Mouse (Mus musculus): ENCODE results near the gene Krt10. TPM values are rescaled to one million over a fixed set of nuclear protein-coding genes. Genes with fewer than 3 reads are reported as not detected.

Krt10 gene
- polyA plus RNA-seq, 1 experiment from 2014 or later, result 24.6 TPM

DNA sequence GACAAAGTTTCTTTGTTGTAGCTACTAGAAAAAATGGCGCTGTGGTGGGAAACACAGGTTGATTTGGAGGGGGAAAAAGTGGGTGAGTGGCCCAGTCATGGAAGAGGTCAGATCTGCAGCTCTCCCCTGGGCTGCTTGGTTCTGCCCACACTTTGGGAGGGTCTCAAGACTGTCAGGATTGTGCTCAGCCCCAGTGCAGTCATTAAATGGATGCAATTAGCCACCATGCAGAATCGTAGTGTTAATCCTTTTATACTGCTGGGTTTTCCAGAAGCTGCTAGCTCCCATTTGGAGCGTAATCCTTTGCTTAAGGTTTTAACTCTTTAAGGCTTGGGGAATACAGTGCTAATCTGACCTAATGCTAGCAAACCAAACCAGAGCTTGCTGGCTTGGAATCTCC, 6.9 kb upstream of the Krt10 start:
- Histone ChIP-seq H3K36me3 (ENCODE audit: insufficient read depth) (no peaks in the 10 kb centered on the region), H3K4me1 (ENCODE audit: insufficient read depth) (no peaks in the 10 kb centered on the region), H3K4me3 (ENCODE audit: low read depth, low read length) (no peak overlapping the region), H3K27ac (ENCODE audit: low read depth) (no peak overlapping the region), H3K9me3 (ENCODE audit: low read depth, low read length) (no peaks in the 10 kb centered on the region), H3K4me2 (no peak overlapping the region), H3K9ac (no peak overlapping the region), H3K27me3 (ENCODE audit: insufficient read depth, low read length) (no peaks in the 10 kb centered on the region)
- DNase-seq (no peak), ATAC-seq (ENCODE audit: insufficient read depth) (no peak)
- 53% methylated on average over 3 of the region's 3 CpGs for WGBS
- no peak for TF ChIP-seq CTCF (IDR thresholded peaks at IDR 0.05; ENCODE audit: low read depth)

DNA sequence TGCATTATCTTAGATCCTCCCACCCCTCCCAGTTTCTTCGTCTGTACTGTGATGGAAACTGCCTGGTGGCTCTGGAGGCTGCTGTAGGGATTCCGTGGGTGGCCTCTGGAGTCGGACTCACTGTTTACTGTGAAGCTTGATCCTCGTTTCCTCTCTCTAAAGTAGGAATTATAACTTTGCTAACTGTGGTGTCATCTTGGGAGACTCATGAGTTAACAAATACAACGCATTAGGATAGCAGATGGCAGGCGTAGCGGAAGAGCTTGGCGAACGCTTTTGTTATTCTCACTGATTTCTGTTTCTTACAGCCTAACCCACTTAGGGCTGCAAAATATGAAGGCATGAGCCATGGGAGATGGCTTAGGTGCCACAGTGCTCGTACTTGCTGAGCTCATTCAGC, 3.3 kb upstream of the Krt10 start:
- WGBS, result 69% methylated on average over 10 of the region's 10 CpGs
- Histone ChIP-seq H3K27me3 (ENCODE audit: insufficient read depth, low read length) (no peaks in the 10 kb centered on the region), H3K4me2 (no peak overlapping the region), H3K4me1 (ENCODE audit: insufficient read depth) (no peaks in the 10 kb centered on the region), H3K27ac (ENCODE audit: low read depth) (no peak overlapping the region), H3K9me3 (ENCODE audit: low read depth, low read length) (no peaks in the 10 kb centered on the region), H3K4me3 (ENCODE audit: low read depth, low read length) (no peak overlapping the region), H3K36me3 (ENCODE audit: insufficient read depth) (no peaks in the 10 kb centered on the region; the same call in 1 of the 2 replicates), H3K9ac (no peak overlapping the region)
- TF ChIP-seq CTCF (IDR thresholded peaks at IDR 0.05; ENCODE audit: low read depth), result no peak
- DNase-seq, result no peak
- no peak for ATAC-seq (ENCODE audit: insufficient read depth)

DNA sequence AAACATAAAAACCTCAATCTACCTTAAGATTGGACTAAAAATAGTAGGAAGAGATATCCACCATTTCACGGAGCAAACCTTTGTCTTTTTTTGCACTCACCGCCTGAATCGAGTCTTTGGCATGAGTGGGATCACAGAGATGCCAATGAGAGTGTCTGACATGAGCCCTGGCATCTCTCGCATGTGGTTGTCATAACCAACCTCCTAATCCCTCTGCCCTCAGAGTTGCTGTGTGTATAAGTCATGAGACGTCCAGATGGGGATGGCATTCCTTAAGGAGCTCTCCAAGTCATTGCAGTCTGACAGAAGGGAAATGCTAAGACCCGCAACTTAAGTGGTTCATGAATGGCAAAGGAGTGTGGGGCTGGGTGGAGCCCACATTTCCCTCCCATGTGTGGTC, 2.2 kb upstream of the Krt10 start:
- Histone ChIP-seq H3K4me2 (no peak overlapping the region), H3K36me3 (ENCODE audit: insufficient read depth) (no peaks in the 10 kb centered on the region; the same call in 1 of the 2 replicates), H3K9me3 (ENCODE audit: low read depth, low read length) (no peaks in the 10 kb centered on the region), H3K27me3 (ENCODE audit: insufficient read depth, low read length) (no peaks in the 10 kb centered on the region), H3K9ac (no peak overlapping the region), H3K27ac (ENCODE audit: low read depth) (no peak overlapping the region), H3K4me3 (ENCODE audit: low read depth, low read length) (no peak overlapping the region), H3K4me1 (ENCODE audit: insufficient read depth) (no peaks in the 10 kb centered on the region)
- DNase-seq (no peak), ATAC-seq (ENCODE audit: insufficient read depth) (no peak)
- 74% methylated on average over 6 of the region's 6 CpGs for WGBS
- TF ChIP-seq CTCF (IDR thresholded peaks at IDR 0.05; ENCODE audit: low read depth), result no peak

DNA sequence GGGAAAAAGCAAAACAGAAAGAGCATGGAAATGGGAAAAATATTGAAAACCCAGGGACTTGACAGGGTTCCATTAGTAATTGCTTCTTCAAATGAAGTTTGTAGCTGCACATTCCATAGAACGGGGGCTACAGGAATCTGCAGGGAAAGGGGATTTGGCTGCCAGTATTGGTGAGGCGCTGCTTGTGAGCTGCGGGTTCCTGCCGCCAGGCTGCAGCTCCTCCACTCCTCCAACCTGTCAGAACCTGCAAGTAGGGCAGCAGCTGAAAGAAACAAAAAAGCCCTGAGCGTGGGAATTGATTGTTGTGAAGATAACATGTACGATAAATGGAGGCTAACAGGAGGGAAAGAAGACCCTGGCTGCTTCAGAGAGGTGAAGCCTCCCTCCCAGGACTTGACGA, 1.7 kb upstream of the Krt10 start:
- no peaks in the 10 kb centered on the region for H3K9me3 ChIP-seq (ENCODE audit: low read depth, low read length)
- H3K27me3 ChIP-seq (ENCODE audit: insufficient read depth, low read length), result no peaks in the 10 kb centered on the region
- no peak for TF ChIP-seq CTCF (IDR thresholded peaks at IDR 0.05; ENCODE audit: low read depth)
- H3K4me2 ChIP-seq, result no peak overlapping the region
- 61% methylated on average over 7 of the region's 7 CpGs for WGBS
- no peak for ATAC-seq (ENCODE audit: insufficient read depth)
- no peak overlapping the region for H3K27ac ChIP-seq (ENCODE audit: low read depth)
- no peaks in the 10 kb centered on the region; the same call in 1 of the 2 replicates for H3K36me3 ChIP-seq (ENCODE audit: insufficient read depth)
- H3K9ac ChIP-seq, result no peak overlapping the region
- DNase-seq, result no peak
- no peaks in the 10 kb centered on the region for H3K4me1 ChIP-seq (ENCODE audit: insufficient read depth)
- H3K4me3 ChIP-seq (ENCODE audit: low read depth, low read length), result no peak overlapping the region

DNA sequence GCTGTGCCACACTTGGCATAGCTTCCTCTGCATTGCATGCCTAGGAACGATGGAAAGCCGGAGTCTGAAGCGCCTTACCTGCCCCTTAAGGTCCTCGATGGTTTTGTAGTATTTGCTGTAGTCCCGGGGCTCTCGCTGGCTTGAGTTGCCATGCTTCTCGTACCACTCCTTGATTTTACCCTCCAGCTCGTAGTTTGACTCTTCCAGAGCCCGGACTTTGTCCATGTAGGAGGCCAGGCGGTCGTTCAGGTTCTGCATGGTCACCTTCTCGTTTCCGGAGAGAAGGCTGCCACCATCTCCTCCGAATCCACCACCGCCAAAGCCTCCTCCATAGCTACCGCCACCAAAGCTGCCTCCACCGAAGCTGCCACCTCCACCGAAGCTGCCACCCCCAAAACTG, 503 bp downstream of the Krt10 start:
- 90% methylated on average over 18 of the region's 18 CpGs for WGBS
- no peak overlapping the region for H3K27ac ChIP-seq (ENCODE audit: low read depth)
- no peak overlapping the region for H3K9ac ChIP-seq
- H3K9me3 ChIP-seq (ENCODE audit: low read depth, low read length), result no peaks in the 10 kb centered on the region
- no peak overlapping the region for H3K4me3 ChIP-seq (ENCODE audit: low read depth, low read length)
- no peak for ATAC-seq (ENCODE audit: insufficient read depth)
- no peak for TF ChIP-seq CTCF (IDR thresholded peaks at IDR 0.05; ENCODE audit: low read depth)
- H3K4me1 ChIP-seq (ENCODE audit: insufficient read depth), result no peaks in the 10 kb centered on the region
- H3K36me3 ChIP-seq (ENCODE audit: insufficient read depth), result no peaks in the 10 kb centered on the region; the same call in 1 of the 2 replicates
- no peaks in the 10 kb centered on the region for H3K27me3 ChIP-seq (ENCODE audit: insufficient read depth, low read length)
- no peak overlapping the region for H3K4me2 ChIP-seq
- DNase-seq, result no peak

DNA sequence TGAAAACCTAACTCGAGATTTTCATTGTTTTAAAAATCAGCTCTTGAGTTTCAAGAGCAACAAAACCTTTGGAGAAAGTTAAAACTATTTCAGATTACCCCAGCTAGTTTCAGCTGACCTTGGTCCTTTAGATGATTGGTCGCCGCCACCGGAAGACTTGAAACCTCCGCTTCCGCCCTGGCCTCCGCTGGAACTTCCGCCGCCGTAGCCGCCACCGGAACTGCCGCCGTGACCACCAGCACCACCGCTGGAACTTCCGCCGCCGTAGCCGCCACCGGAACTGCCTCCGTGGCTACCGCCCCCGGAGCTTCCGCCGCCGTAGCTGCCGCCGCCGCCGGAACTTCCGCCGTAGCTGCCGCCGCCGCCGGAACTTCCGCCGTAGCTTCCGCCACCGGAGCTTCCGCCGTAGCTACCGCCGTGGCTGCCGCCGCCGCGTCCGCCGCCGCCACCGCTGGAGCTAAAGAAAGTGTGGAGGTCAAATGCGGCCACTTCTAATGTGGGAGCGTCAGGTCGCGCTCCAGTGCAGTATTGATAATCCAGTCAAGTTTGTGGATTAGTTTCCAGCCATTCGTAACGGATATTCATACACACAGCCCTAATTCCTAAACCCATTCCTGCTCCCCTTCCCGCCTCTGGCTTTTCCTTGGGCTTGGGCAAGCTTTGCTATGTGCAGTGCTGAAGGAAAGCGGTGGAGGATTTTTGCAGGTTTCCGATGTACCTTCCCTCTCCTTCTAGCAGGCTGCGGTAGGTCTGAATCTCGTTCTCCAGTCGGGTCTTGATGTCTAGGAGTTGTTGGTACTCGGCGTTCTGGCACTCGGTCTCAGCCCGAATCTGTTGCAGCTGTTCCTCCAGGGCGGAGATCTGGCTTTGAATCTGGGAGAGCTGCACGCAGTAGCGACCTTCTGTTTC, 3.1 kb downstream of the Krt10 start:
- WGBS, result 1% methylated on average over 71 of the region's 71 CpGs
- Histone ChIP-seq H3K27me3 (ENCODE audit: insufficient read depth, low read length) (no peaks in the 10 kb centered on the region), H3K36me3 (ENCODE audit: insufficient read depth) (no peaks in the 10 kb centered on the region; the same call in 1 of the 2 replicates), H3K9ac (peak overlapping the region; percentile 62), H3K4me1 (ENCODE audit: insufficient read depth) (no peaks in the 10 kb centered on the region), H3K4me3 (ENCODE audit: low read depth, low read length) (peak overlapping the region; percentile 59), H3K27ac (ENCODE audit: low read depth) (peak overlapping the region; percentile 99), H3K9me3 (ENCODE audit: low read depth, low read length) (no peaks in the 10 kb centered on the region), H3K4me2 (peak overlapping the region; percentile 78)
- peak; percentile 91 for ATAC-seq (ENCODE audit: insufficient read depth)
- no peak for TF ChIP-seq CTCF (IDR thresholded peaks at IDR 0.05; ENCODE audit: low read depth)
- peak; percentile 94 for DNase-seq

GRCm38 (mm10) chr11:99379568-99379967, 9.6 kb downstream of the Krt10 start:
- DNase-seq, result peak; percentile 81
- Histone ChIP-seq H3K4me3 (ENCODE audit: low read depth, low read length) (no peak overlapping the region), H3K4me1 (ENCODE audit: insufficient read depth) (no peaks in the 10 kb centered on the region), H3K27ac (ENCODE audit: low read depth) (no peak overlapping the region), H3K36me3 (ENCODE audit: insufficient read depth) (no peaks in the 10 kb centered on the region), H3K27me3 (ENCODE audit: insufficient read depth, low read length) (no peaks in the 10 kb centered on the region; the same call in 1 of the 2 replicates), H3K9me3 (ENCODE audit: low read depth, low read length) (no peaks in the 10 kb centered on the region), H3K4me2 (no peak overlapping the region), H3K9ac (no peak overlapping the region)
- WGBS, result 12% methylated on average over 5 of the region's 5 CpGs
- ATAC-seq (ENCODE audit: insufficient read depth), result no peak
- TF ChIP-seq CTCF (IDR thresholded peaks at IDR 0.05; ENCODE audit: low read depth), result peak; percentile 84

Data from lung, embryonic 14.5 days (tissue).